Mouse (Mus musculus) 3134 (cell line): ENCODE data around the gene Olfr640.

ENCODE experiments used
- DNase-seq: peaks from one replicate; pipeline ENCODE4 v3.0.0-alpha.2; 2011; ENCODE audit warnings: low spot score; ENCODE audit not compliant: insufficient read length; ENCODE audit errors: extremely low read depth

Gene Olfr640

GRCm38 (mm10) chr7:104025473-104025872, at the start of gene Olfr640:
Gene Olfr640, minus strand, starts transcription at chr7:104025573.
- DNase-seq = no peak

- no peak for DNase-seq
Observed at GRCm38 (mm10) chr7:104071769-104072168, 46.4 kb upstream of the Olfr640 start, which contains the start of gene Olfr644. Gene Olfr644, minus strand, starts transcription at chr7:104071869.

GRCm38 (mm10) chr7:104061345-104061744, 36.0 kb upstream of the Olfr640 start, which contains the start of gene 4930516K23Rik:
Gene 4930516K23Rik, minus strand, starts transcription at chr7:104061445.
- DNase-seq = no peak

- DNase-seq = no peak
Observed at GRCm38 (mm10) chr7:104059215-104059614, 33.8 kb upstream of the Olfr640 start.

GRCm38 (mm10) chr7:104052566-104052965, 27.2 kb upstream of the Olfr640 start, which contains the start of gene Olfr642:
Gene Olfr642, minus strand, starts transcription at chr7:104052666.
- no peak for DNase-seq

GRCm38 (mm10) chr7:104050745-104051144, 25.4 kb upstream of the Olfr640 start:
- DNase-seq = no peak

- no peak for DNase-seq
Observed at GRCm38 (mm10) chr7:104035145-104035544, 9.8 kb upstream of the Olfr640 start, which contains the start of gene Olfr641. Gene Olfr641, plus strand, starts transcription at chr7:104035445.

- DNase-seq = no peak
Observed at GRCm38 (mm10) chr7:104026978-104027377, 1.6 kb upstream of the Olfr640 start.

- DNase-seq = no peak
Observed at GRCm38 (mm10) chr7:104021651-104022050, 3.7 kb downstream of the Olfr640 start.

GRCm38 (mm10) chr7:104018953-104019352, 6.4 kb downstream of the Olfr640 start:
- no peak for DNase-seq

GRCm38 (mm10) chr7:104017203-104017602, 8.2 kb downstream of the Olfr640 start, which contains the start of gene Olfr639:
Gene Olfr639, minus strand, starts transcription at chr7:104017303.
- no peak for DNase-seq

GRCm38 (mm10) chr7:103999124-103999523, 26.2 kb downstream of the Olfr640 start:
- DNase-seq = no peak

- DNase-seq = no peak
Observed at GRCm38 (mm10) chr7:103998446-103998845, 26.9 kb downstream of the Olfr640 start, which contains the start of gene Olfr638. Gene Olfr638, plus strand, starts transcription at chr7:103998746.

GRCm38 (mm10) chr7:103971782-103972181, 53.6 kb downstream of the Olfr640 start:
- DNase-seq = no peak

GRCm38 (mm10) chr7:103970852-103971251, 54.5 kb downstream of the Olfr640 start, which contains the start of gene Olfr635:
Gene Olfr635, plus strand, starts transcription at chr7:103971152.
- DNase-seq = no peak
